Mouse (Mus musculus) cerebellum, adult 2 months (tissue): ENCODE results near the gene Asic4.

Experiments used
- CTCF ChIP-seq: fragments of 200-500 bp; IDR thresholded peaks from 2 replicates; pipeline ENCODE4 v1.5.1; 2011; ENCODE audit warnings: low read depth, mild to moderate bottlenecking, control low read depth, low read length, moderate library complexity, borderline replicate concordance; ENCODE audit not compliant: insufficient read depth
- POLR2A ChIP-seq: fragments of 200-500 bp; IDR thresholded peaks from 2 replicates; pipeline ENCODE4 v1.6.1; 2011; ENCODE audit warnings: low read length, control low read depth, borderline replicate concordance; ENCODE audit not compliant: insufficient read depth

- TF ChIP-seq CTCF (no peak), POLR2A (no peak)
Measured at GRCm38 (mm10) chr1:75503651-75503980, 53.4 kb downstream of the Asic4 start.
